ENCODE assay signal across 8 mouse cellular contexts in the genomic region with DNA sequence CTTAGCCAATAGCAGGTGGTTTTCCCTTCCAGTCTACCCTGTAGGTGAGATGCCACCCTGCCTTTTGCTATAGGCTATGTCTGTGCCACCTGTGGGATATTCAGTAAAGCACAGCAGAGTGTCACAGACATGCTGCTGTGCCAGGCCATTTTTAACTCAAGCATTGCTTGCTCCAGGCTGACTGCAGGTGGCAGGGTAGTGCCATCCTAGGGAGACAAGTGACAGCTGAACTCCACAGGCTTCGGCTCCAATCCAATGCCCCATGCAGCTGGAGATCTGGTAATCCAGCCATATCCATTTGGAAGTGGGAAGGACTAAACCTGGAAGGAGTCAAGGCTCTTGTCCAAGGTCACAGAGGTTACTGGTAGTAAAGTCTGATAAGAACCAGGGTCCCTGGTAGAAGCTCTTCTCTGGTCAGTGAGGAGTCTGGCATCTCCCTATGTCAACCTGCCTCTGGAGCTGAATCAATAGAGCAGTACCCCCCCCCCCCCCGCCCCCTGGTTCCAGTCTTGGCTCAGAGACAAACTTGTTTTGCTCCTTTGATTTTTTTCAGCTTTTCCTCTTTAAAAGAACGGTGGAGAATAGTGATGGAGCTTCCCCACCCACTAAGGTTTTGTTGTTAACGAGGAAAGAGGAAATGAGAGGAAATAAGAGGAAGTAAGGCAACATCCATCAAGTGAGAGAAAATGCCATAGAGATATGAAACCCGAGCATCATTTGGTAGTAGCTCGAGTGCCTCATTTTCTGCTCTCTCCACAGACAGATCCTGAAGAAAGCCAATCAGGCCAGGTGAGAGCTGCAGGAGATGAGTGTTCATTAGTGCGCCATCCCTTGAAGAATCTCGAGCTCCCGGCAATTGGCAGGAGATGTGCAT.
DNase-seq lines count a peak whose midpoint lies in the region; ATAC-seq and TF ChIP-seq lines count a peak whose summit lies in the region.

No protein-coding gene starts in this region.

- no peak overlapping the region for H3K4me3 ChIP-seq in testis, adult 2 months (ENCODE audit: control insufficient read depth, low read depth, low read length)

- H3K36me3 ChIP-seq in testis, adult 2 months (ENCODE audit: control insufficient read depth, insufficient read depth, low read length): no peaks in the 10 kb centered on the region

- no peak for DNase-seq in testis, postnatal 14 days (ENCODE audit: low spot score)
- DNase-seq in brain, embryonic 18.5 days (ENCODE audit: low read depth, low spot score): peak; percentile 47
- peak; percentile 71 for DNase-seq in kidney, adult 18-20 months
- DNase-seq in left cerebral cortex, postnatal 14 days (ENCODE audit: low spot score in 2 of 2): peak; percentile 70
- peak; percentile 73 for DNase-seq in right cerebral cortex, adult 18-20 months
- no peak for DNase-seq in c-Kit-positive CD71-positive TER-119-positive erythroid progenitor cells, embryonic 14.5 days (ENCODE audit: low spot score)

- H3K4me1 ChIP-seq in testis, adult 2 months (ENCODE audit: control insufficient read depth, insufficient read depth, low read length): no peaks in the 10 kb centered on the region

- peak; percentile 90 for ATAC-seq in frontal cortex, adult (ENCODE audit: low TSS enrichment)

- intact Hi-C loops in left cerebral cortex, postnatal 14 days (cut with DNase I): loop anchor here (2.0 to 10.0 kb wide), 4 partner anchors 276 to 819 kb away; a partner anchor contains a TSS

- H3K27me3 ChIP-seq in testis, adult 2 months (ENCODE audit: control insufficient read depth, insufficient read depth, low read length): no peaks in the 10 kb centered on the region

- TF ChIP-seq POLR2A in testis, adult 2 months (IDR thresholded peaks at IDR 0.05; ENCODE audit: control insufficient read depth, low read depth, low read length): no peak

- no peak overlapping the region for H3K27ac ChIP-seq in testis, adult 2 months (ENCODE audit: control insufficient read depth, insufficient read depth, low read depth, low read length)

- peak; percentile 54; the same call in 1 of the 2 replicates for TF ChIP-seq CTCF in testis, adult 2 months (IDR thresholded peaks at IDR 0.05; ENCODE audit: control insufficient read depth, insufficient read depth, insufficient replicate concordance, low read depth, low read length)

Comparison
In these comparisons a context has a peak if more than half of its experiments do, and no peak if none do; other contexts are left out.
1. DNase-seq: peak in brain, embryonic 18.5 days (single experiment), kidney, adult 18-20 months (single experiment), left cerebral cortex, postnatal 14 days (2 of 2) and right cerebral cortex, adult 18-20 months (single experiment); none in testis, postnatal 14 days (single experiment) and c-Kit-positive CD71-positive TER-119-positive erythroid progenitor cells, embryonic 14.5 days (single experiment).